Mouse (Mus musculus): ENCODE data around the gene Gm9045.
"Not testable (repeated sequence)": the region's sequence is repeated elsewhere in the genome, so short reads cannot be mapped to it uniquely, and the experiment has no call there.

The Gm9045 gene

DNA sequence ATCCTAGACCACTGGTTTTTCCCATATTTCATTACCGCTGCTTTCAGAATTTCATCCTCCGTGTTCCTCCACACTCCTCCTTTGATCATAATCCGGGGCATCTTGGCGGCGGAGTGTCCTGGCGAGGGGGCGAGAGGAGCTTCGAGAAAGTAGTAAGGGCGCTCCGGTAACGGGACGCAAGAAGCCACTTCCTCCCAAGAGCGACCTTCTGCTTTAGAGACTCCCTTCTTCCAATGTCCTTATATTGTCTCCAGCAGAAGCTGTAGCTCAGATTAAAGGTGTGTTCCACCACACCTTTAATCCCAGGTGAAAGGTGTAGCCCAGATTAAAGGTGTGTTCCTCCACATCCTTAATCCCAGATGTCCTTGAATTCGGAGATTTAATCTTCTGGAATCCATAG, at the start of gene Gm9045:
Gm9045 (minus strand) TSS at position 101 of the 400 bp plus-strand sequence.
- not testable (repeated sequence) for DNase-seq (ENCODE audit: low spot score in 2 of 2)

- peak; percentile 67 to 85 for DNase-seq (ENCODE audit: low spot score in 2 of 2)
Observed at GRCm38 (mm10) chr10:118370443-118370842, 32.8 kb upstream of the Gm9045 start.

DNA sequence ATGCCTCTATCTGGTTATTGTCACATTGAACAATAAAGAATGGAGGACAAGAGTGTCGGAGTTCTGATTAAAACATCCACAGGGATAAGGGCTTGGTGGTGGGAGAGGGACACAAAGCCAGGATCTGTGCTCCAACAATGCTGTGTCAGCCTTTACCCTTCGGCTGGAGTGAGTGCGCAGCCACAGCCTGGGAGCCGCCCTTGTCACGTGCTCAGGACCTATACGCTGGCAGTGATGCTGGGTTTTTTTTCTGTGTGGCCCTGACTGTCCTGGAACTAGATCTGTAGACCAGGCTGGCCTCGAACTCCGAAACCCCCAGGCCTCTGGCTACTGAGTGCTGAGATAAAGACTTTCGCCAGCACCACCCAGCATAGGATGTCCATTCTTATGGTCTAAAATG, 31.9 kb upstream of the Gm9045 start:
- peak in 1 of 2 experiments; percentile 60 for DNase-seq (ENCODE audit: low spot score in 2 of 2)

DNA sequence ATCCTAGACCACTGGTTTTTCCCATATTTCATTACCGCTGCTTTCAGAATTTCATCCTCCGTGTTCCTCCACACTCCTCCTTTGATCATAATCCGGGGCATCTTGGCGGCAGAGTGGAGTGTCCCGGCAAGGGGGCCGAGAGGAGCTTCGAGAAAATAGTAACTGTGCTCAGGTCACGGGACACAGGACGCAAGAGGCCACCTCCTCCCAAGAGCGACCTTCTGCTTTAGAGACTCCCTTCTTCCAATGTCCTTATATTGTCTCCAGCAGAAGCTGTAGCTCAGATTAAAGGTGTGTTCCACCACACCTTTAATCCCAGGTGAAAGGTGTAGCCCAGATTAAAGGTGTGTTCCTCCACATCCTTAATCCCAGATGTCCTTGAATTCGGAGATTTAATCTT, 16.4 kb upstream of the Gm9045 start, which contains the start of gene Gm9049:
Gm9049 (minus strand) TSS at position 101 of the 400 bp plus-strand sequence.
- DNase-seq (ENCODE audit: low spot score in 2 of 2) = not testable (repeated sequence)

GRCm38 (mm10) chr10:118348579-118348978, 10.9 kb upstream of the Gm9045 start, which contains the start of gene Gm9048:
Gene Gm9048 (minus strand): TSS chr10:118348679.
- DNase-seq (ENCODE audit: low spot score in 2 of 2) = not testable (repeated sequence)

DNA sequence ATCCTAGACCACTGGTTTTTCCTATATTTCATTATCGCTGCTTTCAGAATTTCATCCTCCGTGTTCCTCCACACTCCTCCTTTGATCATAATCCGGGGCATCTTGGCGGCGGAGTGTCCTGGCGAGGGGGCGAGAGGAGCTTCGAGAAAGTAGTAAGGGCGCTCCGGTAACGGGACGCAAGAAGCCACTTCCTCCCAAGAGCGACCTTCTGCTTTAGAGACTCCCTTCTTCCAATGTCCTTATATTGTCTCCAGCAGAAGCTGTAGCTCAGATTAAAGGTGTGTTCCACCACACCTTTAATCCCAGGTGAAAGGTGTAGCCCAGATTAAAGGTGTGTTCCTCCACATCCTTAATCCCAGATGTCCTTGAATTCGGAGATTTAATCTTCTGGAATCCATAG, 5.5 kb upstream of the Gm9045 start, which contains the start of gene Gm9046:
Gm9046 (minus strand) TSS at position 101 of the 400 bp plus-strand sequence.
- DNase-seq (ENCODE audit: low spot score in 2 of 2) = not testable (repeated sequence)

DNA sequence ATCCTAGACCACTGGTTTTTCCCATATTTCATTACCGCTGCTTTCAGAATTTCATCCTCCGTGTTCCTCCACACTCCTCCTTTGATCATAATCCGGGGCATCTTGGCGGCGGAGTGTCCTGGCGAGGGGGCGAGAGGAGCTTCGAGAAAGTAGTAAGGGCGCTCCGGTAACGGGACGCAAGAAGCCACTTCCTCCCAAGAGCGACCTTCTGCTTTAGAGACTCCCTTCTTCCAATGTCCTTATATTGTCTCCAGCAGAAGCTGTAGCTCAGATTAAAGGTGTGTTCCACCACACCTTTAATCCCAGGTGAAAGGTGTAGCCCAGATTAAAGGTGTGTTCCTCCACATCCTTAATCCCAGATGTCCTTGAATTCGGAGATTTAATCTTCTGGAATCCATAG, 5.3 kb downstream of the Gm9045 start, which contains the start of gene Gm9044:
Gm9044 (minus strand) TSS at position 101 of the 400 bp plus-strand sequence.
- not testable (repeated sequence) for DNase-seq (ENCODE audit: low spot score in 2 of 2)

DNA sequence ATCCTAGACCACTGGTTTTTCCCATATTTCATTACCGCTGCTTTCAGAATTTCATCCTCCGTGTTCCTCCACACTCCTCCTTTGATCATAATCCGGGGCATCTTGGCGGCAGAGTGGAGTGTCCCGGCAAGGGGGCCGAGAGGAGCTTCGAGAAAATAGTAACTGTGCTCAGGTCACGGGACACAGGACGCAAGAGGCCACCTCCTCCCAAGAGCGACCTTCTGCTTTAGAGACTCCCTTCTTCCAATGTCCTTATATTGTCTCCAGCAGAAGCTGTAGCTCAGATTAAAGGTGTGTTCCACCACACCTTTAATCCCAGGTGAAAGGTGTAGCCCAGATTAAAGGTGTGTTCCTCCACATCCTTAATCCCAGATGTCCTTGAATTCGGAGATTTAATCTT, 10.8 kb downstream of the Gm9045 start, which contains the start of gene Gm9040:
Gm9040 (minus strand) TSS at position 101 of the 400 bp plus-strand sequence.
- not testable (repeated sequence) for DNase-seq (ENCODE audit: low spot score in 2 of 2)

DNA sequence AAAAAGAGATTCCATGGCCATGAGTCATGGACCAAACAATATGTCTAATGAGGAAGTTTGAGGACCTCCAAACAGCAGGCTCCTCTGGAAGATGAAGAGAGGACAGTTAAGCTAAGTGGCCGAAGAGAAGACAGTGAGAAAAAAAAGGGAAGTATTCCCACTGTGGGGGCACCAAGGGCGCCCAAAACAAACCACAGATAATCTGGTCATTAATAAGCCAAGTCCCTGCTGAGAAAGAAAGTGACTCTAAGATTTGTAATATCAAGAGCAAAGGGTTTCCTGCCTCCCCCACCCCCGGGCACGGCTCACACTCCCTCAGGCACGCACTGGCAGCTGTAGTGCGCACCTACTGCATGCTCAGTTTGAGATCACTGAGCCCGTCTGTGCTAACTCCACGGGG, 18.6 kb downstream of the Gm9045 start:
- no peak for DNase-seq (ENCODE audit: low spot score in 2 of 2)

GRCm38 (mm10) chr10:118302133-118302532, 35.5 kb downstream of the Gm9045 start:
- DNase-seq (ENCODE audit: low spot score in 2 of 2) = not testable (repeated sequence)

GRCm38 (mm10) chr10:118294938-118295337, 42.7 kb downstream of the Gm9045 start, which contains the start of gene Iltifb:
Gene Iltifb (minus strand): TSS chr10:118295038.
- no peak for DNase-seq (ENCODE audit: low spot score in 2 of 2)
